Mouse (Mus musculus) c-Kit-positive CD71-positive TER-119-positive erythroid progenitor cells, embryonic 14.5 days (primary cell): ENCODE results near the gene Tcf23.
A peak's percentile ranks its signal among the peaks of the same experiment; 100 is the strongest.

Experiments used
- DNase-seq: peaks from one replicate; pipeline ENCODE4 v3.0.0-alpha.2; 2013; ENCODE audit warnings: low spot score

The Tcf23 gene

GRCm38 (mm10) chr5:30968416-30968815 lies at the start of gene Tcf23:
Gene Tcf23, plus strand, starts transcription at chr5:30968662.
- no peak for DNase-seq

DNA sequence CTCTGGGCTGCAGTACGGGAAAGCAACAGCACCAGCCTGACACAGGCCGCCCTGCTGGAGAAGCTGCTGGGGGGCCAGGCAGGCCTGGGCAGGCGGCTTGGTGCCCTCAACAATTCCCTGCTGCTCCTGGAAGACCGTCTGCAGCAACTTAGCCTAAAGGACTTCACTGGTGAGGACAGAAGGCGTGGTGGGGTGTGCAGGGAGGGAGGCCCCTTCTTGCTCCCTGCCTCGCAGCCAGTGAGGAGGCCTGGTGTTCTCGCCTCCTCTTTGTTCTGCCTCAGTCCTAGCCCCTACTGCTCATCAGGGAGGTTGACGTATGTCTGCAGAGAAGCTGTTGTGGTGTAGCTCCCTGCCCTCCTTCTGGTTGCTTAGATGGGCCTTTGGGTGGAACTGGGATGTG lies 49.8 kb upstream of the Tcf23 start:
- no peak for DNase-seq

DNA sequence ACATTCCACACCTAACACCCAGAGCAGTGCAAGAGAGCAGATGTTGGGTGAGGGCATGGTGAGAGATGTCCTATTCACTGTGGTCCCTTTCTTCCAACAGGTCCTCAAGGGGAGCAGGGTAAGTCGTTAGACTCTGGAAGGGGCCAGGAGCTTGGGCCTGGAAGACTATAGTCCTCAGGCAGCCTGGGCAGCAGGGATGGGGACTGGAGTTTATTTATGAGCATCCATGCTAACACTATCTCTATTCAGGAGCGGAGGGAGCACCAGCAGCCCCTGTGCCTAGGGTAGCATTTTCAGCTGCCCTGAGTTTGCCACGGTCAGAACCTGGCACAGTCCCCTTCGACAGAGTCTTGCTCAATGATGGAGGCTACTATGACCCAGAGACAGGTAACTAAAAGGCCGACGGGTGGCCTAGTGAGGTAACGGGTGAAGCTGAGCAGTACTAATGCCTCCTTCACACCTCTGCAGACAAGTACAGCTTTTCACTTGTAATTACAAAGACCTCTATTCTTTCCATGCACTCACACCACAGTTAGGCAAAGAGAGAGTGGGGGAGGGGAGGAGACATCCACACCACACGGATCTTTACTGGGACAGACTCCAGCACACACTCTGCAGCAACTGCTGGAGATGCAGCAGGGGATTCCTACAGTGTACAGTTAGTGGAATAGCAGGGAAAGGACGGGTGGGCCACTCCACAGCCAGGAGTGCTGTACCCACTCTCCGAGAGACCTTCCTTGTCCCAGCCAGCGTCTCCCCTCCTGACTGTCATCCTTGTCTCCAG lies 48.4 kb upstream of the Tcf23 start:
- DNase-seq, result no peak

- no peak for DNase-seq
Measured at GRCm38 (mm10) chr5:30920621-30921020, 47.8 kb upstream of the Tcf23 start.

DNA sequence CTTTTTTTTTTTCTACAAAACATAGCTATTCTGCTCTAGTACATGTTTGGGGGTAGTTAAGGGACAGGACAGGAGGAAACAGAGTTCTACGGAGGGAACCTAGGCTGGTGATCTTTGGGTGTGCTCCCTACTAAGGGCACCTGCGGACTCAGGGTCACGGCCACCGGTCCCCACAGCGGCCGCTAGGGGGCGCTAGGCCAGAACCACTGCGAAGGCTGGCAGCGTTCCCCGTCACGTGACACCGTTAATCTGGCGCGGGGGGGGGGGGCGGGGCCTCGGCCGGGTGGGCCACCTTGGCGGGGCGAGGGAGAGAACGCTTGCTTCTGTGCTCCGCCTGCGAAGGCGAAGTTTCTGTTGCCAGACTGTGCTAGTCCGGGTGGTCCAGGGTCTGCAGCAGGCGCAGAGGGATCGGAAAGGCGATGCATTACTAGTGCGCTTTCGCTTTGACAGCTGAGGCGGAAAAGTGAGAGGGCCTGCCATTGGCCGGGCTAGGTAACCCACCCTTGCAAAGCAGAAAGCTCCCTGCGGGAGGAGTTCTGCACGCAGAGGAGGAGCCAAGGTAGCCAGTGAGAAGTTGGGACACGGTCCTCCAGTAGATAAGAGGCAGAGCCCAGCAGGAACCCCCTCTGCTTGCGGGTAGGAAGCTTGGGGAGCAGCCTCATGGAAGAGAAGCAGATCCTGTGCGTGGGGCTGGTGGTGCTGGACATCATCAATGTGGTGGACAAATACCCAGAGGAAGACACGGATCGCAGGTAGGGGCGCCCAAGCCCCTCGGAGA lies 47.0 kb upstream of the Tcf23 start, which contains the start of gene Khk:
Gene Khk, plus strand, starts transcription at position 176 of the 778 bp plus-strand sequence.
- peak; percentile 93 for DNase-seq

GRCm38 (mm10) chr5:30922581-30923041 lies 45.9 kb upstream of the Tcf23 start:
- no peak for DNase-seq

GRCm38 (mm10) chr5:30923119-30923518 lies 45.3 kb upstream of the Tcf23 start:
- DNase-seq, result no peak

DNA sequence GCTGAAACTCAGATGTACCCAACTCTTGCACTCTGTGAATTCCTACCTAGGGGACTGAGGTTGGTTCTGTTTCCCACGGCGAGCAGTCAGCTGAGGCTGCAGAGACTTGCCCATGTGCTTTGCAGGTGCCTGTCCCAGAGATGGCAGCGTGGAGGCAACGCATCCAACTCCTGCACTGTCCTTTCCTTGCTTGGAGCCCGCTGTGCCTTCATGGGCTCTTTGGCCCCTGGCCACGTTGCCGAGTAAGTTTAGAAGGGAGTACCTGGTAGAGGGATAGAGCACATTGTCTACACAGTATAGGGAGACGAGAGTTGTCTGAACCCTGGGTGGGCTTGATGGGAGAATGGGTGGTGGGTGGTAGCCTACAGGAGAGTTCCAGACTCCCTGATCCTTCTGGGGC lies 43.8 kb upstream of the Tcf23 start:
- no peak for DNase-seq

DNA sequence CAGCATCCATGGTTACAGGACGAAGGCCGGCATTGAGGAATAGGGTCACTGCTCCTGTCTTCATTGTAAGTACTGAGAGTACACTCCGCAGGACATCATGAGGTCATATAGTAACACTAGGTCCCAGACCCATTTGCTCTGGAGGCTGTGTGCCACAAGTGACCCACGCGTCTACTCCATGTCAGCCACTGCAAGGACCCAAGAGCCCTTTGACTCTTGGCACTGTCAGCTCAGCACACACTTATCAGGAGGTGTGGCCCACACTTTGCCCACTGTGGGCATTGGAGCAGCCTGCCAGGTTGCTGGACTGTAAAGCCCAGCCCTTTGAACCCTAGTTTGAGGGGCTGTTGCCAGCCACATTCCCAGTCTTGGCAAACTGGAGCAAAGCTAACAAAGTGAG lies 43.2 kb upstream of the Tcf23 start:
- no peak for DNase-seq

- DNase-seq, result no peak
Measured at GRCm38 (mm10) chr5:30926073-30926472, 42.4 kb upstream of the Tcf23 start.

GRCm38 (mm10) chr5:30927945-30928529 lies 40.4 kb upstream of the Tcf23 start:
- no peak for DNase-seq

- no peak for DNase-seq
Measured at GRCm38 (mm10) chr5:30930121-30930520, 38.3 kb upstream of the Tcf23 start.

DNA sequence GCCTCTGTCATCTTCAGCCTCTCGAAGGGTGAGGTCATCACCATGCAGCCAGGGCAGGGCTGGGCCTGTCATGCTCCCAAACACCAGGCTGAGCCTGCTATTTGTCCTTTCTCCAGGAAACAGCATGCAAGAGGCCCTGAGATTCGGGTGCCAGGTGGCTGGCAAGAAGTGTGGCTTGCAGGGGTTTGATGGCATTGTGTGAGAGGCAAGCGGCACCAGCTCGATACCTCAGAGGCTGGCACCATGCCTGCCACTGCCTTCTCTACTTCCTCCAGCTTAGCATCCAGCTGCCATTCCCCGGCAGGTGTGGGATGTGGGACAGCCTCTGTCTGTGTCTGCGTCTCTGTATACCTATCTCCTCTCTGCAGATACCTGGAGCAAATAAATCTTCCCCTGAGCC lies 37.6 kb upstream of the Tcf23 start:
- DNase-seq, result no peak

DNA sequence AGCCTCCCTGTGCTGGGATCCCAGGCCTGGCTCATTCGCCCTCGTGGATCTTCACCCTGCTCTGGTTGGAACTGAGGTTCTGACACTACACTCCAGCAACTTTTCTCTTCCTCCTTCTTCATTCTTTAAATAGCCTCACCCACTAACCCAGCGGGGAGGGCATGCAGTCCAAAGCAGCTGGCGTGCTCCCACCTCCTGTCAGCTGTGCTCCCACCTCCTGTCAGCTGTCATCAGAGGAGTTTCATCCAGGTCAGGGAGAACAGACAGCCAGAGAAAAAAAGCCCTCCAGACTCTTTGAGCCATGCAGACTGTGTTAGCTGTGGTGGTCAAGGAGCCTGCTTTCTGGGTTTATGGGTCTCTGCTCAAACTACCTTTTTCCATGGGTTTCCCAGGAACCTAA lies 37.1 kb upstream of the Tcf23 start:
- no peak for DNase-seq

GRCm38 (mm10) chr5:30933705-30934104 lies 34.8 kb upstream of the Tcf23 start:
- DNase-seq, result no peak

GRCm38 (mm10) chr5:30934725-30935461 lies 33.6 kb upstream of the Tcf23 start:
- DNase-seq, result no peak

DNA sequence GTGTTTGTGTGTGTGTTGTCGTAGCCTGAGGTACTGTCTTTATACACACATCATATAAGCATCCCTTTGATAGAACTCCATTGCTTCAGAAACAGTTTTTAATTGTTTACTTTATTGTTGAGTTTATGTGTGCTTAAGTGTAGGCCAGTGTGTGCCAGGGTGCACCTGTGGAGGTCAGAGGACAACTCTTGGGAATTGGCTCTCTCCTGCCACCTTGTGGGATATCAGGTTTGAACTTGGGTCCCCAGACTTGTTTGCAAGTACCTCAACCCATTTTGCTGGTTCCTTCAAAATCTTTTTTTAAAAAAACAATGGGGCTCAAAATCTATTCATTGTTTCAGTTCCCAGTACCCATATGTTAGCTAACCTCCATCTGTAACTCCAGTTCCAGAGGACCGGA lies 25.5 kb upstream of the Tcf23 start:
- DNase-seq, result no peak

DNA sequence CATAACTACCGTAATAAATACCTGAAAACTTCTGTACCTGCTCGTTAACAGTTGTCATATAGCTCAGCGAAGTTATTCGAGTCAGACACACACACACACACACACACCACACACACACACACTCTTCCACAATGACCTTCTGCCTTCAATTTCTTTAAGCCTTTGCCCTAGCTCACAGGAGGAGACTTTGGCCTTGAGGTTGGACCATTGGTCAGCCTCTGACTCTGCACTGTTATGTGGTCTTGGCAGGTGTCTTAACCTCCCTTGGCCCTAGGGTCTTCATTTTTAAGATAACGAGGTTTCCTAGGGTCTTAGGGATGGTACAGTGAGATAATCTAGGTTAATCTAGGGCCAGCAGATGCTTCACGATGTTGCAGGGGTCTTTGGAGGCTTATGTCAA lies 24.1 kb upstream of the Tcf23 start:
- no peak for DNase-seq

- DNase-seq, result no peak
Measured at GRCm38 (mm10) chr5:30944956-30945781, 23.3 kb upstream of the Tcf23 start, which contains the start of gene Cgref1. Gene Cgref1, minus strand, starts transcription at chr5:30945591.

GRCm38 (mm10) chr5:30948620-30949019 lies 19.8 kb upstream of the Tcf23 start:
- DNase-seq, result no peak

DNA sequence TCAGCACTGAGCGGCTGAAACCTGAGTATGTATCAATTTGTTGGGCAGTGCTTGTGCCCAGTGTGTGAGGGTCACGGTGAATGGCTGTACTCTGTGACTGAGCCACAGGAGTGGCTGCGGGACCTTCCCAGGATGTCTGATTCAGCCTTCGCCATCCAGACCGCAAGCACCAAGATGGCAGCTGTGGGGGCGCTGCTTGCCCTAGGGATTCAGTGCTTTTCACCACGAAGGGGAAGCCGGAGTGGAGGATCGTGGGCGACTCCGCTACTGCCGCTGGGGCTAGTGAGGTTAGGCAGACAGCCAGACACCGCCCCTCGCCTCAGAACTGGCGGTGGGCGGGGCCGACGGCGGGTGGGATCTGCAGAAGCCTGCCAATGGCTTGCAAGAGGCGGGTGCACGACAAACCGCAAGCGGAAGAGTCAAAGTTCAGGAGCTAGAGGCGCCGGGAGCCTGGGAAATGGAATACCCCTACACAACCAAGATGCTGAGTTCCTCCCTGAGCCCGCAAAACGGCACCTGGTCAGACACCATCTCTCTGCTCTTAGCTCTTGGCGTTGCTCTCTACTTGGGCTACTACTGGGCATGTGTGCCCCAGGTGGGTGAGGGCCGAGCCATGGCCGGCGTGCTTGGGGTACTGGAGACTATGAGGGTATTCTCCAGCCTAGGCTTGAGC lies 18.7 kb upstream of the Tcf23 start:
- peak; percentile 76 for DNase-seq
